Mouse (Mus musculus) midbrain, embryonic 16.5 days (tissue): Measurements from ENCODE around the gene Cdkal1. TPM values are rescaled to one million over a fixed set of nuclear protein-coding genes. Genes with fewer than 3 reads are reported as not detected.

Experiments
- ATAC-seq: fragments of 200-750 bp; cut with Nextera tagmentation; 2 replicates; pipeline ENCODE4 v1.8.0; 2017; ENCODE audit warnings: moderate TSS enrichment
- H3K27ac ChIP-seq: fragments of 300-500 bp; sonication (generic); 2 replicates; pipeline ENCODE4 v1.5.1; 2014; ENCODE audit warnings: mild to moderate bottlenecking, low read length, mixed read lengths
- H3K27me3 ChIP-seq: fragments of 300-500 bp; sonication (generic); 2 replicates; pipeline ENCODE4 v1.6.1; 2014; ENCODE audit warnings: low read depth, low read length, mixed read lengths; ENCODE audit not compliant: control insufficient read depth, insufficient read depth
- H3K36me3 ChIP-seq: fragments of 300-500 bp; sonication (generic); 2 replicates; pipeline ENCODE4 v1.6.1; 2014; ENCODE audit warnings: mild to moderate bottlenecking, low read length, moderate library complexity, mixed read lengths; ENCODE audit not compliant: control insufficient read depth, insufficient read depth
- H3K4me1 ChIP-seq: fragments of 300-500 bp; sonication (generic); 2 replicates; pipeline ENCODE4 v1.6.1; 2014; ENCODE audit warnings: mild to moderate bottlenecking, low read length, mixed read lengths; ENCODE audit not compliant: control insufficient read depth, insufficient read depth
- H3K4me2 ChIP-seq: fragments of 300-500 bp; sonication (generic); 2 replicates; pipeline ENCODE4 v1.6.1; 2014; ENCODE audit warnings: mild to moderate bottlenecking, low read length, mixed read lengths
- H3K4me3 ChIP-seq: fragments of 300-500 bp; sonication (generic); 2 replicates; pipeline ENCODE4 v1.5.1; 2014; ENCODE audit warnings: low read depth, mild to moderate bottlenecking, low read length, moderate library complexity, mixed read lengths
- H3K9ac ChIP-seq: fragments of 300-500 bp; sonication (generic); 2 replicates; pipeline ENCODE4 v1.6.1; 2014; ENCODE audit warnings: low read depth, low read length, mixed read lengths
- H3K9me3 ChIP-seq: fragments of 300-500 bp; sonication (generic); replicated peaks from 2 replicates; pipeline ENCODE4 v1.6.1; 2014; ENCODE audit warnings: mild to moderate bottlenecking, low read length, mixed read lengths; ENCODE audit not compliant: control insufficient read depth, poor library complexity, severe bottlenecking
- WGBS: fragments of 180-500 bp; shearing (Covaris S2); extraction: QIAGEN DNeasy Blood & Tissue Kit; methylation state at CpG from one replicate; pipeline ENCODE4 v1.1.7; 2014; 5-methylcytosine and 5-hydroxymethylcytosine counted together
- polyA plus RNA-seq: library from polyadenylated mRNA; unstranded; fragments of >200 nt; fragmentation: Nextera tagmentation; extraction: Ambion mirVana; gene quantifications from 2 replicates; pipeline ENCODE4 v1.2.1, GENCODE M21; 2015

Cdkal1 gene
- polyA plus RNA-seq, 1 experiment from 2014 or later, result 21.4 TPM

DNA sequence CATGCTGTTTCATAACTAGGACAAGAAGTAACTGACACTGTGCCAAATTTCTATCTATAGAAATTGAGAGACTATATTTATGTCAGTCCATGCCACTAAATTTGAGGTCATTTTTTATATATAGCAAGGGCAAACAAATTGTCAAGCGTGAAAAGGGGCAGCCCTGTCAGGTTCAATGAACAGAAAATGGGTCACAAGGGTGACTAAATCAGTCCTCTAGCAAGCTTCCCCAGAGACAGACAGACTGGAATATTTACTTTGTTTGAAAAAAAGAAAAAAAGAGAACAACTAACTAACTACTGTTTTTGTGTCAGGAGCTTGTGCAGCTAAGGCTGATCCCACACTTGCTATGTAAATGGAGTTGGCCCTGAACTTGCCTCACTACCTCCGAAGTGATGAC lies 355.7 kb downstream of the Cdkal1 start:
- Histone ChIP-seq H3K4me3 (no peak overlapping the region), H3K9ac (no peak overlapping the region), H3K9me3 (no peaks in the 10 kb centered on the region), H3K4me2 (no peak overlapping the region), H3K36me3 (no peaks in the 10 kb centered on the region), H3K4me1 (no peaks in the 10 kb centered on the region), H3K27ac (no peak overlapping the region), H3K27me3 (no peaks in the 10 kb centered on the region)
- no peak for ATAC-seq
- 81% methylated on average over 2 of the region's 2 CpGs for WGBS

DNA sequence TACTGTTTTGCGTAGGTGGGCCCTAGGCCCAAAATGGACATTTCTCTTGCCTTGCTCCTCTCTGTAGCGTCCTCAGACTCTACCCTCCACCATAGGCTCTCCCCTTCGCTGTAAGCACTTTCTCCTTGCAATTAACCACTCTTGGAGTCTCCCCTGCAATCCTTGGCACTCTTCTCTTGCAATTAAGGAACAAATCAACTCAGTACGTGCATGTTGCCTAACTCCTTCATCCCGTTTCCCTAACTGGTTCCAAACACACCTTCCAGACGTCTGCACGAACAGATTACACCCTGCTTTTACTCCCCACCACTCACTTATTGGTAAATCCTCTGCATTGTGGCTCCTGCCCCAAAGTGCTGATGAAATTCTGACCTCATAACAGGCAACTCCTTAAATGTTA lies 358.2 kb downstream of the Cdkal1 start:
- Histone ChIP-seq H3K27me3 (no peaks in the 10 kb centered on the region), H3K36me3 (no peaks in the 10 kb centered on the region), H3K4me3 (no peak overlapping the region), H3K9ac (no peak overlapping the region), H3K9me3 (no peaks in the 10 kb centered on the region), H3K4me2 (no peak overlapping the region), H3K4me1 (no peaks in the 10 kb centered on the region), H3K27ac (no peak overlapping the region)
- WGBS, result 89% methylated on average over 7 of the region's 7 CpGs
- ATAC-seq, result no peak

DNA sequence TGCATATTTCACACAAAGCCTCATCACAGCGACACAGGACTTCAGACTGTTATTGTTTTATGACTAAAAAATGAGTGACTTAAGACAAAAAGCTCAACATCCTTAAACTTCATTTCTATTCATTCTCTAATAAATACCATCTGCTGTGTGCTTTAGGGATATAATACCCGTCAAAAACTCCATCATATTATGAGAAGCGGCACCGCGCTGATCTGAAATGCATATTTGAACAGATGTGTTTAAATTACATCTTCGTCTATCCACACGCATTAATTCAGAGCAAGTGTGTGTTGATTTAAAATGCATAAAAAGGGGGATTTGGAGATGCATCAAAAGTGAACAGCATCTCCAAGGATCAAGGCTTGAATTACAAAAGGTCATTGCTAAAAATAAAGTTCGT lies 365.1 kb downstream of the Cdkal1 start:
- ATAC-seq, result no peak
- H3K27me3 ChIP-seq, result no peaks in the 10 kb centered on the region
- no peaks in the 10 kb centered on the region for H3K36me3 ChIP-seq
- no peak overlapping the region; the same call in 1 of the 2 replicates for H3K27ac ChIP-seq
- H3K4me1 ChIP-seq, result no peaks in the 10 kb centered on the region
- no peaks in the 10 kb centered on the region for H3K9me3 ChIP-seq
- no peak overlapping the region for H3K4me3 ChIP-seq
- no peak overlapping the region for H3K9ac ChIP-seq
- WGBS, result 38% methylated on average over 8 of the region's 8 CpGs
- H3K4me2 ChIP-seq, result no peak overlapping the region

GRCm38 (mm10) chr13:29489476-29489875 lies 366.0 kb downstream of the Cdkal1 start:
- H3K9me3 ChIP-seq, result no peaks in the 10 kb centered on the region
- H3K36me3 ChIP-seq, result no peaks in the 10 kb centered on the region
- no peaks in the 10 kb centered on the region for H3K27me3 ChIP-seq
- H3K4me3 ChIP-seq, result no peak overlapping the region
- H3K27ac ChIP-seq, result 0 out of 2 replicates have a peak overlapping the region, but pooled peaks have one; percentile 13
- 66% methylated on average over 5 of the region's 5 CpGs for WGBS
- no peaks in the 10 kb centered on the region for H3K4me1 ChIP-seq
- H3K4me2 ChIP-seq, result no peak overlapping the region
- no peak overlapping the region for H3K9ac ChIP-seq
- no peak for ATAC-seq

DNA sequence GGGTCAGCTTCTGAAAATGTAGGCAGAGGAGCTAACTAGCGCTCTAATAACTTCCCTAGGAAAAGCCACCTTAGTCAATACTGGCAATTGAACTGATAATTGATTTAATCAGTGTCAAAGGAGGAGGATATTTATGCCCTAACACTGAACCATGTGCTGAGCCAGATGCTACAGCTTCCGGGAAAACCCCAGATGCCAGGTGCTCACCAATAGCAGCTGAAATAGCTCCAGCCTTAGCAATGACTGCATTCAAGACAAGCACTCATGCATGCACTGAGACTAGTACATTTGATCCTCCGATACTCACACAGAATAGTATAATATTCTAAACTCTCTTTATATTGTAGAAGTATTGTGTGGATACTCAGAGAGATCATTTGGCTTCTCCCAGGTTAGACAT lies 368.8 kb downstream of the Cdkal1 start:
- H3K27ac ChIP-seq, result no peak overlapping the region
- no peaks in the 10 kb centered on the region for H3K9me3 ChIP-seq
- H3K4me1 ChIP-seq, result peaks cover 3% of the 10 kb centered on the region; the same call in 1 of the 2 replicates
- 60% methylated on average over 3 of the region's 3 CpGs for WGBS
- ATAC-seq, result no peak
- no peak overlapping the region for H3K4me3 ChIP-seq
- H3K4me2 ChIP-seq, result no peak overlapping the region
- no peaks in the 10 kb centered on the region for H3K36me3 ChIP-seq
- no peak overlapping the region for H3K9ac ChIP-seq
- H3K27me3 ChIP-seq, result no peaks in the 10 kb centered on the region

GRCm38 (mm10) chr13:29483950-29484349 lies 371.5 kb downstream of the Cdkal1 start:
- peaks cover 3% of the 10 kb centered on the region; the same call in 1 of the 2 replicates for H3K4me1 ChIP-seq
- H3K9ac ChIP-seq, result no peak overlapping the region
- no peaks in the 10 kb centered on the region for H3K9me3 ChIP-seq
- H3K4me3 ChIP-seq, result no peak overlapping the region
- 80% methylated on average over 3 of the region's 3 CpGs for WGBS
- H3K4me2 ChIP-seq, result no peak overlapping the region
- no peak overlapping the region for H3K27ac ChIP-seq
- ATAC-seq, result no peak
- no peaks in the 10 kb centered on the region for H3K27me3 ChIP-seq
- no peaks in the 10 kb centered on the region for H3K36me3 ChIP-seq

DNA sequence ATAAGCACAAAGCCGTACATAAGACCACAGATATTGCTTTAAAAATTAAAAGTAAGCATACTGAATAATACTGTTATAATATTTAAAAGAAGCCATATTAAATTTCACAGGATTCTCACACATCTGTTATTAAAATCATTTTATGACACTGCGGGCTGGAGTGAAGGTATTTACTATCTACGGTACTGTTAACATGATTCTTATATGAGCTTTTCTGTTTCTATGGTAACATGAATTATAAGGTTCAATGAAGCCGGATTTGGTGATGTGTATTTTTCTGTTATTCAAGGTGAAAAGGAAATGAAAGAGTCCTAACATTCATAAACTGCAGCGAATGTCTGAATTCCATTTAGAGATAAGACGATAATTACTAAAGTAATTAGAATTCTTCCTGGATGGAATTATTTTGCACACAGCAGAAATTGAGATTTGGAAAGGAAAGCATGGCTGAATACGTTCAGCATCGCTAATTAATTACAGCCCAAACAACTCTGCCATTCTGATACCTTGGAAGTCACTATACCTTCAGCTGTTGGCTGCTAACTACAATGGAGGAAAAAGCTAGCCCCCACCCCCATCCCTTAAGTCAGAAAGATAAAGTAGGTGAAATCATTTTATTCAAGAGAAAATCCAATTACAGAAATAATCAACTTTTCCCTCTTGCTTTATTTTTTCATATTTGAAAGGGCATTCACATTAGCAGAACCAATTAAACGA lies 373.2 kb downstream of the Cdkal1 start:
- H3K27ac ChIP-seq, result 0 out of 2 replicates have a peak overlapping the region, but pooled peaks have one; percentile 41
- H3K27me3 ChIP-seq, result no peaks in the 10 kb centered on the region
- ATAC-seq, result peak; percentile 72
- peaks cover 3% of the 10 kb centered on the region; the same call in 1 of the 2 replicates for H3K4me1 ChIP-seq
- no peaks in the 10 kb centered on the region for H3K36me3 ChIP-seq
- H3K4me3 ChIP-seq, result no peak overlapping the region
- 62% methylated on average over 9 of the region's 9 CpGs for WGBS
- H3K9ac ChIP-seq, result no peak overlapping the region
- H3K9me3 ChIP-seq, result no peaks in the 10 kb centered on the region
- H3K4me2 ChIP-seq, result no peak overlapping the region

- 82% methylated on average over 4 of the region's 4 CpGs for WGBS
- no peak for ATAC-seq
- H3K27ac ChIP-seq, result no peak overlapping the region
- no peaks in the 10 kb centered on the region for H3K4me1 ChIP-seq
- H3K27me3 ChIP-seq, result no peaks in the 10 kb centered on the region
- H3K36me3 ChIP-seq, result no peaks in the 10 kb centered on the region
- no peaks in the 10 kb centered on the region for H3K9me3 ChIP-seq
- no peak overlapping the region for H3K9ac ChIP-seq
- H3K4me3 ChIP-seq, result no peak overlapping the region
- H3K4me2 ChIP-seq, result no peak overlapping the region
Measured at GRCm38 (mm10) chr13:29476421-29476820, 379.1 kb downstream of the Cdkal1 start.

DNA sequence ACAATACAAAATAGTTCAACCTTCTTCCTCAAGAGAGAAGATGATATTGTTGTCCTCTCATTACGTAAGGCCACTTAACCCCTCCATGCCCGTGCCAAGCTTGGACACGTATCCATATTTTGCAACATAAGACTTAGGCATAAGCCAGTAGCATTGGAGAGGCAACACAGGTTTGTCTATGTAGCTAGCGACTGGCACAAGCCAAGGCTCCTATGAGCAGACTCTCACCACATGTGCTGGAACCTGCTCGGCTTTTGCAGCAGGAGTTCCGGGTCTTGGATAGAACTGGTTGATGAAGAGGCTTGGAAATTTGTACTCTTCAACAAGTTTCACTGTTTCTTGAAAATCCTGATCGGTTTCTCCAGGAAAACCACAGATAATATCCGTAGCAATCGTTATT lies 381.2 kb downstream of the Cdkal1 start:
- ATAC-seq, result no peak
- no peak overlapping the region for H3K27ac ChIP-seq
- H3K36me3 ChIP-seq, result no peaks in the 10 kb centered on the region
- no peaks in the 10 kb centered on the region for H3K27me3 ChIP-seq
- no peak overlapping the region for H3K4me3 ChIP-seq
- no peaks in the 10 kb centered on the region for H3K4me1 ChIP-seq
- H3K9ac ChIP-seq, result no peak overlapping the region
- WGBS, result 95% methylated on average over 9 of the region's 9 CpGs
- no peak overlapping the region for H3K4me2 ChIP-seq
- no peaks in the 10 kb centered on the region for H3K9me3 ChIP-seq
